Mouse (Mus musculus) cerebellum, adult 2 months (tissue): ENCODE results near the gene Paqr7.

Experiments
- CTCF ChIP-seq: fragments of 200-500 bp; IDR thresholded peaks from 2 replicates; pipeline ENCODE4 v1.5.1; 2011; ENCODE audit warnings: low read depth, mild to moderate bottlenecking, control low read depth, low read length, moderate library complexity, borderline replicate concordance; ENCODE audit not compliant: insufficient read depth
- POLR2A ChIP-seq: fragments of 200-500 bp; IDR thresholded peaks from 2 replicates; pipeline ENCODE4 v1.6.1; 2011; ENCODE audit warnings: low read length, control low read depth, borderline replicate concordance; ENCODE audit not compliant: insufficient read depth

- no peak for TF ChIP-seq CTCF
- no peak for TF ChIP-seq POLR2A
Measured at GRCm38 (mm10) chr4:134533421-134533820, 36.9 kb downstream of the Paqr7 start.
